Mouse (Mus musculus) hindbrain, embryonic 16.5 days (tissue): Measurements from ENCODE around the gene Trim46. TPM values are rescaled to one million over a fixed set of nuclear protein-coding genes. Genes with fewer than 3 reads are reported as not detected.
A peak's percentile ranks its signal among the peaks of the same experiment; 100 is the strongest.

Source experiments
- microRNA counts: library from miRNA; unstranded; fragments of <30 nt; microRNA quantifications from one replicate; lab custom pipeline; 2016
- microRNA-seq: library from miRNA; unstranded; fragments of <30 nt; microRNA quantifications from one replicate; pipeline ENCODE4, GENCODE M21; 2017
- polyA plus RNA-seq: library from polyadenylated mRNA; unstranded; fragments of >200 nt; fragmentation: Nextera tagmentation; extraction: Ambion mirVana; gene quantifications from 2 replicates; pipeline ENCODE4 v1.2.1, GENCODE M21; 2015

Gene Trim46
- polyA plus RNA-seq, 1 experiment from 2014 or later, result 78.7 TPM

MicroRNAs within 50 kb of the gene (microRNA counts, 519-probe panel; counts per million panel counts)
- microRNA mmu-miR-92b (lab: Ali Mortazavi, UCI), result 1,964 counts per million, percentile 26 among the panel's probes with 10 or more counts

Small RNA genes within 50 kb of the gene (microRNA-seq; reads per million reads assigned to microRNA genes)
- 3,428 reads per million, percentile 87 among the genes with 10 or more reads in this experiment for gene Mir92b

Other genes starting within 250 kb of the Trim46 start
- 101 and 112 TPM in 2 replicates for gene Rusc1, start 153.0 kb downstream of the Trim46 start, polyA plus RNA-seq
- not detected in 2 replicates for gene Gm43738, start 145.2 kb downstream of the Trim46 start, polyA plus RNA-seq
- 511 and 525 TPM in 2 replicates for gene Fdps, start 144.3 kb downstream of the Trim46 start, polyA plus RNA-seq
- 0.10 and 0.11 TPM in 2 replicates for gene Pklr, start 110.2 kb downstream of the Trim46 start, polyA plus RNA-seq
- 58.1 and 58.4 TPM in 2 replicates for gene Hcn3, start 86.1 kb downstream of the Trim46 start, polyA plus RNA-seq
- 17.3 and 18.8 TPM in 2 replicates for gene Clk2, start 81.5 kb downstream of the Trim46 start, polyA plus RNA-seq
- gene Scamp3, start 68.8 kb downstream of the Trim46 start, polyA plus RNA-seq, result 166 and 172 TPM in 2 replicates
- gene Fam189b, start 63.2 kb downstream of the Trim46 start, polyA plus RNA-seq, result 35.4 and 40.8 TPM in 2 replicates
- gene Gba, start 43.4 kb downstream of the Trim46 start, polyA plus RNA-seq, result 51.8 and 54.0 TPM in 2 replicates
- gene Thbs3, start 31.1 kb downstream of the Trim46 start, polyA plus RNA-seq, result 47.5 and 53.0 TPM in 2 replicates
- gene Mtx1, start 19.2 kb downstream of the Trim46 start, polyA plus RNA-seq, result 163 and 166 TPM in 2 replicates
- 0.59 and 0.90 TPM in 2 replicates for gene Muc1, start 17.3 kb downstream of the Trim46 start, polyA plus RNA-seq
- gene Krtcap2, start 343 bp downstream of the Trim46 start, polyA plus RNA-seq, result 205 and 227 TPM in 2 replicates
- gene Dpm3, start 13.0 kb upstream of the Trim46 start, polyA plus RNA-seq, result 64.3 and 79.8 TPM in 2 replicates
- 39.4 and 43.9 TPM in 2 replicates for gene Slc50a1, start 24.3 kb upstream of the Trim46 start, polyA plus RNA-seq
- gene Efna1, start 34.8 kb upstream of the Trim46 start, polyA plus RNA-seq, result 8.4 and 9.9 TPM in 2 replicates
- gene Efna3, start 76.7 kb upstream of the Trim46 start, polyA plus RNA-seq, result 77.9 and 78.0 TPM in 2 replicates
- gene Efna4, start 91.7 kb upstream of the Trim46 start, polyA plus RNA-seq, result 3.9 and 5.0 TPM in 2 replicates
- gene Adam15, start 103.7 kb upstream of the Trim46 start, polyA plus RNA-seq, result 74.6 and 84.1 TPM in 2 replicates
- gene Dcst2, start 115.7 kb upstream of the Trim46 start, polyA plus RNA-seq, result 0.10 and 0.11 TPM in 2 replicates
- gene Dcst1, start 118.9 kb upstream of the Trim46 start, polyA plus RNA-seq, result 0.66 and 1.1 TPM in 2 replicates
- gene Zbtb7b, start 148.5 kb upstream of the Trim46 start, polyA plus RNA-seq, result 0.79 and 0.88 TPM in 2 replicates
- 0.60 TPM in 1 of 2 replicates, not detected in the other for gene Lenep, start 156.5 kb upstream of the Trim46 start, polyA plus RNA-seq
- 34.7 and 36.6 TPM in 2 replicates for gene Flad1, start 165.6 kb upstream of the Trim46 start, polyA plus RNA-seq
- 87.9 and 91.5 TPM in 2 replicates for gene Cks1b, start 172.1 kb upstream of the Trim46 start, polyA plus RNA-seq
- 16.9 and 23.8 TPM in 2 replicates for gene Shc1, start 172.1 kb upstream of the Trim46 start, polyA plus RNA-seq
- 34.1 and 45.6 TPM in 2 replicates for gene Pygo2, start 183.9 kb upstream of the Trim46 start, polyA plus RNA-seq
- 25.0 and 26.4 TPM in 2 replicates for gene Pbxip1, start 190.4 kb upstream of the Trim46 start, polyA plus RNA-seq
- gene Pmvk, start 208.2 kb upstream of the Trim46 start, polyA plus RNA-seq, result 137 and 156 TPM in 2 replicates